9 mouse cellular contexts compared by ENCODE assay signal in the genomic region with DNA sequence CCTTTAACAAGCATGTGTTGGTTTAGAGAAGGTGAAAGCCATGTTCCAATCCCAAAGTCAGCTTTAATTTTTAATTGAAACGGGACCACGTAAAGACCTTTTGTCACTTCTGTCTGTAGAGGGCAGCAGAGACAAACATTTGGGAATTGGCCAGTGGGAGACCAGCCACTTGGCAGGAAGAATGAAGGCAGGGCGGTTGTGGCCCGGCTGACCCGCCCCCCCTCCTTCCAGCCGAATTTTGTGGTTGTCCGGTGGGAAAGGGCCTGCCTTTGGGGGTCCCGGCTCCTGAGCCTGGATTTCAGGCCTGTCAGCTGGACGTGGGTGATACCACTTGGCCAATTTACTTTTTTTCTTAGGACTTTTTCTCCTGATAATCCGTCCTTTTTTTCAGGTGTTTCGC. TPM values are rescaled to one million over a fixed set of nuclear protein-coding genes. Genes with fewer than 3 reads are reported as not detected.
A peak's percentile ranks its signal among the peaks of the same experiment; 100 is the strongest.
DNase-seq lines count a peak whose midpoint lies in the region; ATAC-seq and TF ChIP-seq lines count a peak whose summit lies in the region.
"Had no signal": no experiment of that assay in that cellular context is flagged by ENCODE, and none has a peak within 500 bp of the region (broad histone marks: within the 10 kb centered on the region; RNA-seq: fewer than 3 reads in every experiment).

No protein-coding gene starts in this region.

- ATAC-seq in liver, embryonic 14.5 days (ENCODE audit: insufficient read depth), result peak; percentile 37; the same call in 1 of the 2 replicates

- no peaks in the 10 kb centered on the region for H3K36me3 ChIP-seq in kidney, adult 2 months (ENCODE audit: control insufficient read depth, insufficient read depth, low read length)
- no peaks in the 10 kb centered on the region for H3K36me3 ChIP-seq in liver, embryonic 14.5 days (replicated peaks; ENCODE audit: control insufficient read depth, insufficient read depth, low read depth)

- H3K9me3 ChIP-seq in liver, embryonic 14.5 days (ENCODE audit: control insufficient read depth, low read length), result no peaks in the 10 kb centered on the region

- H3K27me3 ChIP-seq in kidney, adult 2 months (replicated peaks; ENCODE audit: control insufficient read depth, insufficient read depth, low read length), result no peaks in the 10 kb centered on the region
- no peaks in the 10 kb centered on the region for H3K27me3 ChIP-seq in liver, embryonic 14.5 days (ENCODE audit: control insufficient read depth, insufficient read depth, low read length)

- peak overlapping the region; percentile 46 for H3K4me3 ChIP-seq in kidney, adult 2 months (ENCODE audit: insufficient read depth, low read depth, low read length)
- H3K4me3 ChIP-seq in liver, embryonic 14.5 days (ENCODE audit: insufficient read depth in 1 of 2, low read depth in 2 of 2, low read length in 2 of 2), result peak overlapping the region in 1 of 2 experiments; percentile 12; a peak in 1 of 4 replicates

- WGBS in kidney, adult 2 months, result 2% methylated on average over 11 of the region's 11 CpGs
- 10% methylated on average over 11 of the region's 11 CpGs for WGBS in liver, embryonic 14.5 days (ENCODE audit: insufficient replicate concordance)

- TF ChIP-seq CTCF in kidney, adult 2 months (conservative IDR thresholded peaks at IDR 0.05; ENCODE audit: insufficient read depth, insufficient read length, low read depth, low read length), result peak; percentile 81
- TF ChIP-seq CTCF in liver, embryonic 14.5 days (IDR thresholded peaks at IDR 0.05; ENCODE audit: low read depth), result peak; percentile 83

- H3K27ac ChIP-seq in kidney, adult 2 months (ENCODE audit: insufficient read depth, low read depth, low read length), result no peak overlapping the region
- H3K27ac ChIP-seq in liver, embryonic 14.5 days, result no peak overlapping the region

- TF ChIP-seq EP300 in liver, embryonic 14.5 days (IDR thresholded peaks at IDR 0.05; ENCODE audit: low read depth), result no peak

- TF ChIP-seq POLR2A in kidney, adult 2 months (IDR thresholded peaks at IDR 0.05; ENCODE audit: low read depth, low read length), result no peak

- H3K4me2 ChIP-seq in liver, embryonic 14.5 days (ENCODE audit: low read depth), result peak overlapping the region; percentile 58

- peak; percentile 87 for DNase-seq in CD4-positive, CD25-positive, alpha-beta regulatory T cell, adult 2 months (ENCODE audit: low read depth, low spot score)
- DNase-seq in adrenal gland, postnatal 10 days, result peak; percentile 82
- peak; percentile 87 for DNase-seq in embryo, embryonic 9.5 days (ENCODE audit: extremely low spot score)
- peak; percentile 90 for DNase-seq in heart, adult 8-10 months (ENCODE audit: low spot score)
- peak; percentile 86 for DNase-seq in kidney, adult 2 months
- peak; percentile 64 to 80 (median 66) for DNase-seq in liver, embryonic 14.5 days (ENCODE audit: low read depth in 3 of 3, low spot score in 3 of 3)
- peak; percentile 72 for DNase-seq in neural tube, embryonic 10.5 days (ENCODE audit: extremely low spot score, low spot score)
- peak; percentile 57 for DNase-seq in testis, postnatal 14 days (ENCODE audit: low spot score)

- H3K4me1 ChIP-seq in kidney, adult 2 months (ENCODE audit: control insufficient read depth, insufficient read depth, low read length), result peaks cover 3% of the 10 kb centered on the region; the same call in 1 of the 2 replicates
- no peaks in the 10 kb centered on the region for H3K4me1 ChIP-seq in liver, embryonic 14.5 days (replicated peaks; ENCODE audit: control insufficient read depth in 2 of 2, insufficient read depth in 2 of 2, low read length in 1 of 2)

- H3K9ac ChIP-seq in liver, embryonic 14.5 days (replicated peaks), result peak overlapping the region; percentile 33

RNA-seq across cellular contexts. Expression of a gene that starts 8.2 kb away (rescaled TPM):
- 10 to 100 TPM; 46.7 to 60.5 TPM for total RNA-seq in adrenal gland, postnatal 10 days (2021)
- total RNA-seq in heart, adult 8-10 months (2022), result 10 to 100 TPM; 26.3 to 31.5 (median 27.8) TPM
- polyA plus RNA-seq in kidney, adult 2 months (2012; rRNA removed), result 41.2 and 45.6 TPM in 2 replicates
- polyA plus RNA-seq in liver, embryonic 14.5 days (2012; rRNA removed), result 24.2 and 29.4 TPM in 2 replicates
- polyA plus RNA-seq in liver, embryonic 14.5 days (2014; fragmentation: Nextera tagmentation; extraction: Ambion mirVana), result 18.5 and 20.8 TPM in 2 replicates

RNA-seq across cellular contexts. Expression of a gene that starts 24.5 kb away (rescaled TPM):
- total RNA-seq in adrenal gland, postnatal 10 days (2021), result not detected
- total RNA-seq in heart, adult 8-10 months (2022), result under 1 TPM in 1 of 4 experiments, not detected in 3; 0.23 TPM
- 0.06 TPM in 1 of 2 replicates, not detected in the other for polyA plus RNA-seq in kidney, adult 2 months (2012; rRNA removed)
- not detected in 2 replicates for polyA plus RNA-seq in liver, embryonic 14.5 days (2012; rRNA removed)
- not detected in 2 replicates for polyA plus RNA-seq in liver, embryonic 14.5 days (2014; fragmentation: Nextera tagmentation; extraction: Ambion mirVana)
- total RNA-seq: layer of hippocampus, postnatal 25 days had no signal

RNA-seq across cellular contexts. Expression of a gene that starts 39.2 kb away (rescaled TPM):
- total RNA-seq in adrenal gland, postnatal 10 days (2021), result 10 to 100 TPM; 39.0 to 44.9 TPM
- total RNA-seq in heart, adult 8-10 months (2022), result 10 to 100 TPM; 61.8 to 76.1 (median 67.9) TPM
- 37.2 and 48.1 TPM in 2 replicates for polyA plus RNA-seq in kidney, adult 2 months (2012; rRNA removed)
- 15.8 and 20.3 TPM in 2 replicates for polyA plus RNA-seq in liver, embryonic 14.5 days (2012; rRNA removed)
- polyA plus RNA-seq in liver, embryonic 14.5 days (2014; fragmentation: Nextera tagmentation; extraction: Ambion mirVana), result 30.6 and 31.6 TPM in 2 replicates
